Mouse (Mus musculus) cerebellum, adult (tissue): ENCODE measurements around the gene Cmtr1.
A peak's percentile ranks its signal among the peaks of the same experiment; 100 is the strongest.

Experiments
- ATAC-seq: cut with Nextera tagmentation; 2 replicates; pipeline ENCODE4 v1.9.2; 2017; ENCODE audit warnings: mild to moderate bottlenecking, moderate library complexity, mixed read lengths; ENCODE audit not compliant: insufficient number of reproducible peaks, low FRiP score, low TSS enrichment

Cmtr1 gene

DNA sequence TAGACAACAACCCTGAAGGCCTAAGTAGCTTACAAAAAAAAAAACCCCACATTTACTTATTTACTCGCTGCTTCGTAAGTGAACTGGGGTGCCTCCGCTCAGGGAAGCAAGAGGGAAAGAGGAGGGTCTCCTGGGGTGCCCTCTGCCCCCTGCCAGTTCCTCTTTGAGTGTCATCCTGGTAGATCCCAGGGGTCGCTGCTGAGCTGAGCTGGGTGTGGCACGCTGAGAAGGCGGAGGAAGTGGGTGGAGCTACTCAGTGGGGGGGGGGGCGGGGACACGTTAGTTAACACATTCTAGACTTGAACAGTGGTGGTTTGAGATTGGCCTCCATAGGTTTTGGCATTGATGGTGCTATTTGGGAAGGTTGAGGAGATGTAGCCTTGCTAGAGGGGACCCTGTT is 67.7 kb downstream of the Cmtr1 start:
- ATAC-seq = no peak

DNA sequence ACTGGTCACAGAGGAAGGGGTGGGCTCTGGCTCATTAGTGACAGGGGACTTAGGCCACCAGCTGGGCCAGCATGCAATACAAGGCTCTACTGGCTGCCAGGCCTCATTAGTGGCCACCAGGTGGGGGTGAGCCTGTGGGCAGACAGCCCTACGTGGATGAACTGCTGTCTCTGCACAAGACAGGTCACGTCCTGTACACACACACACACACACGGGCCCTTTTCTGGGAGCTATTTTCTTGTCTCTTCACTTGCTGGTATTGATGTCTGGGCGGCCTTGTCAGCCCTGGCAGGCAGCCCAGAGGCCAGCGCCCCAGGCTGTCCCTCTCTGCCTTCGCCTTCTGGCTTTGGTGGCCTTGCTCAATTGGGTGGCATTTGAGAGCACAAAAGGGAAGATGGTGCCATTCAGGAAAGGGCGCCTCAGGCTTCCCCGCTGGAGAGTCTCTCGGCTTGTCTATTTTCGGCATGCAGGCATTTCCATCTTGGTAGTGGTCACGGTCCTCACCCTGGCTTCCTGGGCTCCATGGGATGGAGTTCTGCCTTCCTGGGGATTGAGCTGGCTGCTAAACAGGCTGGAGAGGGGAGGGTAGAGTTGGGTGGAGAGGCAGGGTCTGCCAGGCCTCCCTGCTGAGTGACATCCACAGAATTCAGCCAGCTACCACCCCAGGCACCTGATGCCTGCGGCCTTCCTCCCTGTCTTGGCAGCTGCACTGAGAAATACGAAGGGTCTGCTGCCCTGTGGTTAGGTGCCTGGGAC is 70.3 kb downstream of the Cmtr1 start:
- peak; percentile 45; the same call in 1 of the 2 replicates for ATAC-seq

DNA sequence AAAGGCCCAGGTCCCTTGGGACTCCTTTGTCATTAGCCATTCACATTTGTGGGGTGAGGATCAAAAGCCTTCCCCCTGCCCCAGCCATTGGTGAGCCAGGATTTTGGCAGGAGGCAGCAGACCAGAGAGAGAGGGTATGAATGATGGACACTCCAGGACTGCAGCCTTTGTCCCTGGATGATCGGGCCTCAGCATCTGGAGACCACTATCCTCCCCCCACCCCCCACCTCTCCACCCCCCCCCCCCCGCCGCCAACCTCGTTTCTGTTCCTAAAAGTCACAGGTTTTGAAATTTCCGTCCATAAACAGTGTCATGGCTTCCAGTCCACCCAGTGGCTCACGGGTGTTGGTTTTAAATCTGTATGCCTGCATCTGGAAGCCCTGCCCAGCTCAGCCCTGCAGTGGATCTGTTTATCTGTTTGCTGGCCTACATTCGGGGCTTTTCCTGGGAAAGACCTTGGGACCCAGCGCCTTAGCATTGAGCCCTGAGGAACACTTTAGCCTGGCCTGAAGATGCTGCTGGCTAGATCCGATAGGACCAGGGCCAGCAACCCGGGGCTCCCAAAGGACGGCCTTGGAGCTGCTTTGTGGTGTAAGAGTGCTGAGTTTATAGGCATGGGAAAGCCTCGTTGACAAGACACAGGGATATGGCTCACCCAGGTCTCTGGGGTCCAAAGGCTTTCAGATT is 71.0 kb downstream of the Cmtr1 start:
- ATAC-seq = no peak

DNA sequence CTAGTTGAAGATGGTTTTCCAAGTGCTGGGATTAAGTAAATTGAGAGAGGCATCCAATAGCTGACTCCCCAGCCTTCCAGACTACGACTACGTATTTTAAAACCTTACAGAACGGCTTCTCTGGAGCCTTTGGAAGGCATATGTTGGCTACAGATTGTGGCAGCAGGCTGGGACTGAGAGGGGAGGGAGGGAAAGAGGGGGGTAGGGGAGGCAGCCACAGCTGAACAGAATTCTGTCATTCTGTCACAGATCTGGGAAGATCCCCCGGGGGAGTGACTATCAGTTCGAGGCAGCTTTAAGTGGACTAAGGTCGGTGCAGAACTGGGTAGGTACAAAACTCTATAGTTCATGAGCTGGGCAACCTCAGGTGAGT is 71.5 kb downstream of the Cmtr1 start:
- ATAC-seq = no peak

DNA sequence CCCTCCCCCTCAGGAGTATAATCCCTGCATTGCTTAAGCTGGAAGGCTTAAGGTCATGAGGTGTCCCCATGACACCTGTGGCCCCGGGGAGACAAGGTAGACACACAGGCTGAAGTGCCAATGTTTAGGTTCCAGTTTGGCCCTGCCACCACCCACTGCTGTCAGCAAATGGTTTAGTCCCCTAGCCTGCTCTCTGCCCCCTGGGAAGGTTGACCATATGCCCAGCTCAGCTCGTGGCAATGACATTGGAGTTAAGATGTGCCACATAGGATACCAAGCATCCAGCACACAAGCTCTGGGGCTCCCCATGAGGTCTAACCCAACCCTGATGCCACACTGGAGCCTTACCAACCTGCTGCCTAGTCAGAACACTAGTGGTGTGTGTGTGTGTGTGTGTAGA is 72.1 kb downstream of the Cmtr1 start:
- ATAC-seq = no peak

DNA sequence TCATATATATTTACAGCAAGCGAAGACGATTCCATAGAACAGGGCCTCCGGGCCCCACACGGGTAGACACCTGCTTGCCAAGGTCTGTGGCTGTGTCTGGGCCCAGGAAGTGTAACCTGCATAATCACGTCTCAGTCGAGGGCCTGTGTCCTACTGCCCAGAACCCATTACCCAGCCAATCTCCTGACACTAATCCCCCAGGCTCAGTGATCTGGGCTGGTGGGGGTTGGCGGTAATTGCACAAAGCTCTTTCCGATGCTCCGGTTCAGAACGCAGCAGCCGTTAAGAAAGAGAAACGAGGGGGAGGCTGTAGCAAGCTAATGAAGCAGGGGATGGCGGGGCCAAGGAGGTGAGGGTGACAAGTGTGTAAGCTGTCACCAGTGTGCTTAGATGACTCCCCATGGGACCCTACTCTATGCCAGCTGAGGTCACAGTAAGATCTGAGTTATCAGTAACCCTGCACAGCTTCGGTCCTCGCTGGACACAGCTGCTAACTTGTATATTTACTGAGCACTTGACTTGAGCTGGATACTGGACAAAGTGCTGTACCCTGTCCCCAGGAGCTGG is 76.1 kb downstream of the Cmtr1 start:
- ATAC-seq = no peak

DNA sequence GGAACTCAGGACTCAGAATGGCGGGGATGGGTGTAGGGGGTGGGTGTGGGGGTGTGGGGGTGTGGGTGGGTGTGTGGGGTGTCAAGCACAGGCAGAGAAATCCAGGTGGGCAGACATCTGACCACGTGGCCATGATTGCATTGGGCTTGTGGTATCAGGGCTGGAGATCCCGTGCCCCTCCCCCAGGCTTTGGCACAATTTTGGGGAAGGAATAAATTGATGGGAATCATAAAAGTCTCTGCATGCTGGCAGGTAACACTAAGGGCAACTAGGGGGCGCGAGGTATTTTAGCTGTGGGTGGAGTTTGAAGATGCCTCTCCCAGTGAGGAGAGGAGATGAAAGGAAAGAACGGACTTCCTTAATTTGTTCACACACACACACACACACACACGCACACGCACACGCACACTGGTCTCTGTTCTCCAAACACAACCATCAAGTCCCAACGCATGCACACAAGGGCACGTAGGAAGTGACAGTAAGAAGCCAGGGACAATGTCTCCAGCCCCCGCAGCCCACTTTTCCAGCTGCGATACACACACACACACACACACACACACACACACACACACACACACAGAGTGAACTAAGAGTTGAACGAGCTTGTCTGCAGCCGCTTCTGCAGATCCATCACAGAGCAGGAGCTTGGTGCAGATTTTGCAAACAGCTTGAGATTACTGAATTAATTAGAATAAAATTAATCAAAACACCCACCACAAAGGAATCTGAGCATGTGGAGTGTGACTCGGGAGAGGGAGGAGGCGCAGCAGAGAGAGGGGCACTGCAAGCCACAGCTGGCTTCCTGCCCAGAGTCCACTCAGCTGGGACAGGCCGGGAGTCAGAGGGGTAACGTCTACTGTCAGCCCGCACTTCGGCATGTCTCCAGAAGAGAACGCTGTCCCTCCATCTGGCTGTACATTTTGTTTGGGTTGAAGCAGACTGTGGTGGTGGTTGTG is 77.7 kb downstream of the Cmtr1 start:
- no peak for ATAC-seq

DNA sequence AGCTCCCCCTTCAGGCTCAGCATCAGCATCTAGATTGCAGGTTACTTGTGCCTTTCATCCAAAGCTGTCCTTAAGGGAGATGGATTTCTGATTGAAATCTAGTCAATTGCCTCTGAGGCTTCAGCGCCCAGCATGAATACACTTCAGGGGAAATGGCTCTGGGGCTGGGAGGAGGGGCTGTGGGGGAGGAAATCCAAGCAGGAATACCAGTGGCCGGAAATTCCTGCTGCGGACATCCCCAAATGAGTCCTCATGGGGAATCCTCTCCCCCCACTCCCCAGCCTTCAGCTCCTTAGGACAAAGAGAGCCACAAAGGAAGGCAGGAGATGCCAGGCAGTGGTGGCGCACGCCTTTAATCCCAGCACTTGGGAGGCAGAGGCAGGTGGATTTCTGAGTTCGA is 87.1 kb downstream of the Cmtr1 start:
- no peak for ATAC-seq

DNA sequence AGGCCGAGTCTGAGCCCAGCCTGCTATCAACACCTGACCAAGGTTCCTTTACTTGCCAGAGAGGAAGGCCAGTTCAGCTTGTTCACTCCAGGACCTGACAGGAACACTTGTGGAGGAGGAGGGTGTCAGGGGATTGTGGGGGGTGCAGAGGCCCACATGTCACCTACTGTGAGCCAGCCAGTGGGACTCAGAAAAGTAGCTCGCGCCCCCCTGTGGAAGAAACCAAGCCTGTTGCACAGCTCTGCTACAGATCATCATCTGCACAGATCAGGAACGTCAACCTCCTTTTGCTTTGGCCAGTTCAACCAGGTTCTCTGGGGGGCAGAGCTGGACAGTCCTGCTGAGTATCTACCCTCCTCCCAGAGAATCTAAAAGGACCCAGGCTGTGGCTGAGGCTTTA is 94.1 kb downstream of the Cmtr1 start:
- ATAC-seq = no peak
